Mouse (Mus musculus) ES-Bruce4 (cell line): Measurements from ENCODE around the gene Gm49320. TPM values are rescaled to one million over a fixed set of nuclear protein-coding genes. Genes with fewer than 3 reads are reported as not detected.

Source experiments
- H3K27ac ChIP-seq: 2 replicates; pipeline ENCODE4 v1.5.1; 2012; ENCODE audit warnings: low read length, inconsistent platforms; ENCODE audit not compliant: insufficient read depth
- H3K27me3 ChIP-seq: 2 replicates; pipeline ENCODE4 v1.6.1; 2012; ENCODE audit warnings: mild to moderate bottlenecking, low read length, inconsistent platforms; ENCODE audit not compliant: control insufficient read depth, poor library complexity, insufficient read depth, severe bottlenecking
- H3K36me3 ChIP-seq: 2 replicates; pipeline ENCODE4 v1.6.1; 2012; ENCODE audit warnings: inconsistent platforms, mild to moderate bottlenecking, low read length, moderate library complexity; ENCODE audit not compliant: control insufficient read depth, poor library complexity, insufficient read depth, severe bottlenecking
- H3K4me1 ChIP-seq: one replicate; pipeline ENCODE4 v1.8.1; 2011; ENCODE audit warnings: low read length; ENCODE audit not compliant: control insufficient read depth, insufficient read depth
- H3K4me3 ChIP-seq: 2 replicates; pipeline ENCODE4 v1.5.1; 2011; ENCODE audit warnings: low read depth, mild to moderate bottlenecking, low read length
- H3K9ac ChIP-seq: 2 replicates; pipeline ENCODE4 v1.6.1; 2012; ENCODE audit warnings: low read depth, mild to moderate bottlenecking, inconsistent platforms; ENCODE audit not compliant: poor library complexity, severe bottlenecking
- H3K9me3 ChIP-seq: replicated peaks from 2 replicates; pipeline ENCODE4 v1.6.1; 2012; ENCODE audit warnings: mild to moderate bottlenecking, low read length, inconsistent platforms; ENCODE audit not compliant: control insufficient read depth, poor library complexity, insufficient read depth, severe bottlenecking
- CTCF ChIP-seq: IDR thresholded peaks from one replicate; pipeline ENCODE4 v1.8.1; 2011; ENCODE audit warnings: low read depth, low read length
- EP300 ChIP-seq: IDR thresholded peaks from 2 replicates; pipeline ENCODE4 v1.6.1; 2011; ENCODE audit warnings: low read depth, low read length; ENCODE audit not compliant: insufficient read depth
- POLR2A ChIP-seq: IDR thresholded peaks from one replicate; pipeline ENCODE4 v1.8.1; 2011; ENCODE audit warnings: low read length; ENCODE audit not compliant: insufficient read depth
- polyA plus RNA-seq: library from polyadenylated mRNA; stranded (reverse); fragments of >200 nt; gene quantifications from 2 replicates; pipeline ENCODE4 v1.2.4, GENCODE M21; 2011; ENCODE audit warnings: low read depth; ENCODE audit not compliant: missing spikeins, insufficient read depth, insufficient read length

The Gm49320 gene
- polyA plus RNA-seq, 1 experiment = 0.33 TPM

DNA sequence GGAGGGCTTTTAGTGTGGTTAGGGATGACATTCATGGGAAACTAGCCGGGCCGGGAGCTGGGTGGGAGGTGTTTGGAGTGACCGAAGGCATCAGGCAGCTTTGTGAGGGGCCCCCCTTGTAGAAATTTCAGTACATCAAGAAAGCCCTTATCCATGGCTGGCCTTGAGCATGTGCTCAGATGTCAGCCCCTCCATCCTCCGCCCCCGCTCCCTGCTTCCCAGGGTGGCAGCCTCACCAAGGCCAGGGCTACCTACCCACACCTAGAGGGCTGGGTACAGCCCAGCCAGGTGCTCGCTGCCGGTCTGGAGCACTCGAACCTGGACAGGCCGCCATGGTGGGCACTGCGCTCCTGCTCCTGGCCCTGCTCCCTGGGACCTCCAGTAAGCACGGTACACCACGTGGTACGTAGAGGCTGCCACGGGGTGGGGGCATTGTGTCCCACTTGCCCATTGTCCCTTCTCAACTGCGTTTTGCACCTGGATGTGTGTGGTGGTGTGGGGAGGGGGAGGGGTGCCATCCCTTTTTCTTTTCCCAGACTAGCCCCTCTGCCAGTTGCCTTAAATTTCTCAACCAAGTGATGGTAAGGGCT lies 9.4 kb downstream of the Gm49320 start, which contains the start of gene Tgfbr3l:
Gene Tgfbr3l, plus strand, starts transcription at position 264 of the 590 bp plus-strand sequence.
- TF ChIP-seq CTCF (no peak), EP300 (no peak), POLR2A (no peak)
- Histone ChIP-seq H3K4me1 (no peaks in the 10 kb centered on the region), H3K36me3 (peaks cover 30% of the 10 kb centered on the region), H3K27me3 (no peaks in the 10 kb centered on the region), H3K9me3 (no peaks in the 10 kb centered on the region), H3K9ac (peak within 1 kb of the TSS; percentile 30), H3K4me3 (peak within 1 kb of the TSS; percentile 9; the same call in 1 of the 2 replicates), H3K27ac (no peak within 1 kb of the TSS)

DNA sequence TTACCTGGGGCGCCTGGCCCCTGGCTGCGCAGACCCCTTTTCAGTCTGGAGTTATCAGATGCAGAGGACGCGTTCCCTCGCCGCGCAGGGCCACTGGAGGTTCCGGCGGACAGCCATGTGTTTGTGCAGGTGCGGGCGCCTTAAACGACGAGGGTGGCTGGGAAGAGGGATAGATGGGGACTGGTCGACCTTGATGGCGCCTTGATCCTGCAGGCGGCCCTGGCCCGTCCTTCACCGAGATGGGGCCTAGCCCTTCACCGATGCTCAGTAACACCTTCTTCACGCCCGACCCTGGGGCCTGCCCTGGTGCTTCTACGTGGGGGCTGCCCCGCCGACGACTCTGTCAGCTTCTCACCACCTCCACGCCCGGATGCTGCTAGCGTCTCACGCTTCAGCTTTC lies 10.5 kb downstream of the Gm49320 start:
- H3K4me3 ChIP-seq = peak overlapping the region; percentile 9
- H3K36me3 ChIP-seq = peaks cover 19% of the 10 kb centered on the region
- no peaks in the 10 kb centered on the region for H3K27me3 ChIP-seq
- H3K9ac ChIP-seq = peak overlapping the region; percentile 30
- no peaks in the 10 kb centered on the region for H3K9me3 ChIP-seq
- no peak overlapping the region for H3K27ac ChIP-seq
- TF ChIP-seq POLR2A (no peak), EP300 (peak; percentile 52; the same call in 1 of the 2 replicates), CTCF (no peak)
- no peaks in the 10 kb centered on the region for H3K4me1 ChIP-seq

- Histone ChIP-seq H3K4me3 (peak overlapping the region; percentile 35), H3K36me3 (peaks cover 17% of the 10 kb centered on the region), H3K27ac (no peak overlapping the region), H3K9me3 (no peaks in the 10 kb centered on the region), H3K27me3 (no peaks in the 10 kb centered on the region), H3K4me1 (no peaks in the 10 kb centered on the region), H3K9ac (peak overlapping the region; percentile 30)
- 0 out of 2 replicates have a peak, but pooled peaks have one; percentile 28 for TF ChIP-seq EP300
- peak; percentile 86 for TF ChIP-seq CTCF
- TF ChIP-seq POLR2A = no peak
Measured at GRCm38 (mm10) chr8:4250306-4250970, 11.8 kb downstream of the Gm49320 start.

DNA sequence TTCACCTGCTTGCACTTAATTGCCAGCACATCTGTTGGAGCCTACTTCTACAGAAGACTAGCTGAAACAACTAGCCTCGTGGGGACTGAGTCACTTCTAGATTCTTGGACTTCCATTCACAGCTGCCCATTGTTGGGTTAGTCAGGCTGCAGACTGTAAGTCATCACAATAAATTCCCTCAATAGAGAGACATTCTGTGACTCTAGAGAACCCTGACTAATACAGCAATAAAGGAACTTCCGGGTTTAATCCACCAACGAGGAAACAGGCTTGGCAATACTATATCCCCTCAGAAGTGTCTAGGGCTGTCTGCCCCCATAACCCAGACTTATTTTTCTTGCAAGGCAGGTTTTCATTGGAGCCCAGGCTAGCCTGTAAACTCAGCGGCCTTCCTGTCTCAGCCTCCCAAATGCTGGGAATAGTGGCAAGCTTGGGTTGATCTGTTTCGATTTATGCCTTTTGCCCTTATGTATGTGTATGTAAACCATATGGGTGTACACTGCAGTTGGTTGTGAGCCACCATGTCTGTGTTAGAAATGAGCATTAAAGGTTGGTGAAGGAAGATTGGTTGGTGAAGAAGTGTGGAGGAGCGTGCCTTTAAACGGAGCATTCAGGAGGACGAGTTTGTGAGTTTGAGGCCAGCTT lies 13.6 kb downstream of the Gm49320 start:
- Histone ChIP-seq H3K9ac (peak overlapping the region; percentile 82), H3K27me3 (no peaks in the 10 kb centered on the region), H3K4me3 (peak overlapping the region; percentile 93), H3K4me1 (no peaks in the 10 kb centered on the region), H3K27ac (no peak overlapping the region), H3K36me3 (peaks cover 12% of the 10 kb centered on the region), H3K9me3 (no peaks in the 10 kb centered on the region)
- TF ChIP-seq CTCF (no peak), POLR2A (no peak), EP300 (no peak)

DNA sequence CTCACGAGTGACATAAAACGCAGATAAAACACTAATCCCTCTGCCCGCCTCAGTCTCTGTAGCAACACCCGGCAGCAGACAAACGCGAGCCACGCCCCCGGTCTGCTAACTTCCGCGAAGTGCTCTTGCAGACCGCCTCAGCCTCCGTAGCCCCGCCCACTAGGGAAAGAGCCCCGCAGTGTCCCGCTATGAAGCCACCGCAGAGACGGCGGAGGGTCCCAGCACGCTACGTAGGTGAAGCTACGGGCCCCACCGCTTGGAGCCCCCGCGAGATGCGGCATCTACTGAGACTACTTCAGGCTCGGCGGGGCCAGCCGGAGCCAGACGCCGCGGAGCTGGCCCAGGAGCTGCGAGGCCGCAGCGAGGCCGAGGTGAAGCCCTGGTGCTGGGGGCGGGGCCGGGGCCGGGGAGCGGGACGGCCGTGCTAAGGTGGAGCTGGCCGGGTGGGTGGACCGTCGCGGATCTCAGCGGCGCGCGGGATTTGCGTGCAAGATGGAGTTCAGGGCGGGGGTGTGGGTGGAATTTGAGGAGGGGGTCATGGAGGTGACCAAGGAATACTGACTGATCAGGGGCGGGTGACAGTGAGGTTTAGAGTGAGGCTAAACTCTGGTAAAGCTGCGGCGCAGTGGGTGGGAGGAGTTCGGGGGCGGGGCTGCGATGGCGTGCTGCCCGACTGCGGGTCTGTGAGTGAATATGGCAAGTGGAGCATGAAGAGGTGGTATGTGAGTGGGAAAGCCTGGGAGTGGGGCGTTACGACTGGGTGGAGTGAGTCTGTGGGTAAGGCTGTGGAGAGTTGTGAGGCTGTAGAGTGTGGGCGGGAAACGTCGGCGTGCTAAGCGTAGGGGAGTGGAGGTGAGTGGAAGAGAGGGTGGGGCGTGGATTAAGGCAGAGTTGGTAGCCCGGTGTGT lies 14.5 kb downstream of the Gm49320 start, which contains the start of gene Snapc2:
Gene Snapc2, plus strand, starts transcription at position 147 of the 908 bp plus-strand sequence.
- Histone ChIP-seq H3K9ac (peak within 1 kb of the TSS; percentile 82), H3K9me3 (no peaks in the 10 kb centered on the region), H3K36me3 (peaks cover 12% of the 10 kb centered on the region), H3K4me3 (peak within 1 kb of the TSS; percentile 93), H3K27me3 (no peaks in the 10 kb centered on the region), H3K4me1 (peaks cover 1% of the 10 kb centered on the region), H3K27ac (no peak within 1 kb of the TSS)
- TF ChIP-seq EP300 = no peak
